Mouse (Mus musculus) Patski (cell line): ENCODE results near the gene Adamts17. TPM values are rescaled to one million over a fixed set of nuclear protein-coding genes. Genes with fewer than 3 reads are reported as not detected.

ENCODE experiments used
- ATAC-seq: fragments of 100-300 bp; one replicate; pipeline ENCODE4 v1.8.0; 2021
- CTCF ChIA-PET: fragments of 350-600 bp; sonication (Branson Sonifier 250); formaldehyde crosslinking; loops from one replicate; lab custom pipeline; 2022; ENCODE audit warnings: inconsistent platforms; lab: Charles Lee
- POLR2A ChIA-PET: fragments of 350-600 bp; sonication (Branson Sonifier 250); formaldehyde crosslinking; loops from one replicate; lab custom pipeline; 2022; ENCODE audit warnings: antibody characterized with exemption, inconsistent platforms; lab: Charles Lee
- DNase-seq: peaks from one replicate; pipeline ENCODE4 v3.0.0-alpha.2; 2011; ENCODE audit warnings: low read depth, low spot score
- H3K27me3 ChIP-seq: fragments of 371-371 bp; one replicate; pipeline ENCODE4 v1.5.1; 2021
- CTCF ChIP-seq: fragments of 100-300 bp; IDR thresholded peaks from one replicate; pipeline ENCODE4 v1.5.1; 2021
- in situ Hi-C: fragments of 300-500 bp; cut with MboI; formaldehyde crosslinking; loops from 3 replicates; pipeline ENCODE4 v1.11.1; 2018; ENCODE audit warnings: low pct_unique_long_range_greater_than_20kb, mixed read lengths
- polyA plus RNA-seq: library from polyadenylated mRNA; unstranded; gene quantifications from one replicate; pipeline ENCODE4 v1.2.3, GENCODE M21; 2021

Adamts17 gene
- polyA plus RNA-seq, 1 experiment from 2014 or later, result 0.04 TPM

DNA sequence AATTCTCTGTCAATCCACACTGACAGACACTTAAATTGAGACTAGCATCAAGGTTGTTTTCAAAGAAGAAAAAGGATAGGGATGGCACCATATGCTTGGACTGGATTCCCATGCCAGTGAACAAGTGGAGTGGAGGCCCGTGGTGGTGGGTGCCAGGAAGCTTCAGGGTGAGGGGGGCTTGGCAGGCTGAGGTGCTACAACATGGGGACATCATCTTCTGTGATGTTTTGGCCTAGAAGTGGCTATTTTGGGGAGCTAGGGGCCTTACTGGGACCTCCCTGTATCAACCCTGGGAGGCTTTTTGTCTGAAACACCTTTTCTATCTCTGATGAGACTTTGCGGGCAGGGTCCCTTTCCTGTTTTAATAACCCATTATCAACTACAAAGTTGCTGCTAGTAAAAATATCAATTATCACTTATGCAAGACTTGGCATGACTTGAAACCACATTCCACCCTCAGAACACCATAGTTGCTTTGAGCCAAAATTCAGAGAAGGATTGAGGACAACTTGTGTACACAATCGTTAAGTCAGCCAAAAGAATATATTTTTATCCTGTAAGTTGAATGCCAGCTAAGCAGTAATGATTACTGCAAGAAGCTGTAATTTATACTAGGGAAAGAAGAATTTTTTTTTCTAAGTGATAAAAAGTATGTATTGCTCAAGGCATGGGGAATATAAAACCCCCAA is 150.0 kb downstream of the Adamts17 start:
- POLR2A ChIA-PET, result interaction anchor here (0.6 kb wide), 1 partner anchor 246 kb away, joined by 4 read pairs; no protein-coding TSS in a partner anchor
- CTCF ChIA-PET, result no interaction called here
- no peak for TF ChIP-seq CTCF
- in situ Hi-C loops, result no loop called here
- no peak for ATAC-seq
- no peak for DNase-seq
- H3K27me3 ChIP-seq, result no peaks in the 10 kb centered on the region

DNA sequence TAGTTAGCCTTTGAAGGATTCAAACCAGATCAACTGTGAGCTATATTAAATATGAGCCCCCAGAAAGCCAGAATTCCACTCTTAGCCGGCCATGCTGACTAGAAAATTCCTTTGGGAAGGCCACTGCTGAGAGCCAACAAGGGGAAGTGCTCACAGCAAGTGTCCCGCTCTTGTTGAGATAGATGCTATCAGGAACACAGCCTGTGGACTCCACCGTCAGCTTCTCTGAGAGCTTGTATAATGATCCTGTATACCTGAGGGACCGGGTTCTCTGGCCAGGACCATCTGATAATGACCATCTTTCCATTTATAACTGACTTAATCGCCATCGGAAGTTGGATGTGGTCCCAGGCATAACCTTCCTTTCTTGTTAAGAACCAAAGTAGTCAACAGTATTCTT is 159.3 kb downstream of the Adamts17 start:
- TF ChIP-seq CTCF, result no peak
- H3K27me3 ChIP-seq, result peaks cover 16% of the 10 kb centered on the region
- no peak for ATAC-seq
- in situ Hi-C loops, result no loop called here
- POLR2A ChIA-PET, result no interaction called here
- CTCF ChIA-PET, result no interaction called here
- no peak for DNase-seq

DNA sequence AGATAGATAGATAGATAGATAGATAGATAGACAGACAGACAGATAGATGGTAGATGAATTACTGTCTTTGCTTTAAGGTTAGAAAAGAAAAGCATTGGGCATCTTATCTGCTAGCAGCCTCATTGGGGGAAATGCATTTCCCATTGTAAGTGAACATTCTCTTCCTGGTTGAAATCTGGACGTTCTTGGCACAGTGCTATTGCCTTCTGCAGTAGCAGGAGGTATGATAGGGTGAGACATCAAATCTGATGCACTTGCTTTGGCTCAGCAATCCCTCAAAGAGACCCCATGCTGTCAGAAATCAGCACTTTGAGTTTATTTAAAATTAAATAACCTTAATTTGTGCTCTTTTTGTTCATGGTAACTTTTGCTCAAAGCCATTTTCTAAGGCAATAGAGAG is 164.1 kb downstream of the Adamts17 start:
- ChIA-PET CTCF (no interaction called here), POLR2A (no interaction called here)
- peaks cover 21% of the 10 kb centered on the region for H3K27me3 ChIP-seq
- in situ Hi-C loops, result no loop called here
- DNase-seq (no peak), ATAC-seq (no peak)
- no peak for TF ChIP-seq CTCF

DNA sequence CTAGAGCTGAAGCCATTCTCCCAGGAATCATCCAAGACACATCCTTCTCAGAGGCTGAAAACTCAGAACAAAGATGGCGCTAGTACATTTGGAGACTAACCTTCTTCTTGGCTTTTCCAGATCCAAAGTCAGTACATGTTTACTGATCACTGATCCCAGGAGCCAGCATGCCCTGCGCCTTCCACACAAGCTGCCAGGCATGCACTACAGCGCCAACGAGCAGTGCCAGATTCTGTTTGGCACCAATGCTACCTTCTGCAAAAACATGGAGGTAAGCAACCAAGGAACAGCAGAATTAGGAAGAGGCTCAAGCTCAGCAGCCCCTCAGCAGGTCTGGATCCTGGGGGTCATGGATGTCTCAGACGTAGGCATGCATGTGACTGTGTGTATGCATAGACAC is 164.7 kb downstream of the Adamts17 start:
- peaks cover 21% of the 10 kb centered on the region for H3K27me3 ChIP-seq
- POLR2A ChIA-PET, result no interaction called here
- DNase-seq (no peak), ATAC-seq (no peak)
- CTCF ChIA-PET, result no interaction called here
- in situ Hi-C loops, result no loop called here
- TF ChIP-seq CTCF, result no peak

DNA sequence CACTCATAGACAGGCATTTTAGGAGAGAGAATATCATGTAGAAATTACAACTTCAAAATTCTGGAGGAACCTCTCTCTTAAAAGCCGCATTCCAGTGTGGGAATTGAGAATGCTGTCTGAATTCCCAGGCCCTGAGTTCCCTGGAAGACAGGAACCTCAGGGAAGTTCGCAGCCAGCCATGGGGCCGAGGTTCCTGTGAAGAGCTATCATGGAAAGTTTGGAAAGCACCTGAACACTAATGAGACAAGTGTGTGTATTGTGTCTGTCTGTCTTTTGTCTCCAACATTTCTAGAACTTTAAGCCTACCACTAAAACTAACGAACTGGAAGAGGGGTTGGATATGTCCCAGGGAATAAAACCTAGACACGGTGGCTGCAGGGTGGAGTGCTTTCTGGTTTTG is 170.3 kb downstream of the Adamts17 start:
- no peak for TF ChIP-seq CTCF
- ATAC-seq, result no peak
- peaks cover 15% of the 10 kb centered on the region for H3K27me3 ChIP-seq
- CTCF ChIA-PET, result no interaction called here
- POLR2A ChIA-PET, result no interaction called here
- DNase-seq, result no peak
- in situ Hi-C loops, result no loop called here

DNA sequence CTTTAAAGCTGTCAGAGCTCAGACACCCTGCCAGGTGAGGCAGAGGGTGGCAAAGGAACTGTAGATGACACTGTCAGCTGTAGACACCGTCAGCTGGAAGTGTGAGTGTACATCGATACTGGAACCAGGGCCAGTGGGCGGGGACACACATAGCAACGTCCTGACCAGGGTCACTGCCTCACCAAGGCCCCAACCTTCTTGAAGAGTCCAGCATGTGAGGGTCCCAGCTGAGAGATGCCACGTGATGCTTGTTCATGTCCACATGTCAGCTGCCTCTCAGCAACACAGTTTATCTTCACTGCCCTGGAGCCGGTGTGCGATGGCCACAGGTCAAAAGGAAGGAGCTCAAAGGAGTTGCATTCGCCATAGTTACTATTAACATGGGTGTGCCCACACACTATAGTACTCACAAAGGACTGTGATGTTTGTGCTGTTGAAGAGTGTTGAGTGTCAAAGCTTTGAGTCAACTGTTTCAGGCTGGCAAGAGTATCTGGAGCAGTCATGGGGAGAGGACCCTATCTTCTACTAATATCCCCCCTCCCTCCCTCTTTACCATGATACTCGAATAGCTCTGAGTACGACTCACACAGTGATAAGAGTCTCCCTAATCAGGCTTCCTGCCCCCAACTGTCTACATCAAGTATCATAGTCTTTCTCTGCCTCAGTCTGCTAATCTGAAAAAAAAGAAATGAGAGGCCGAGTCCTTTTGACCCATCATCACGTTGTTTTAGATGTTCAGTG is 172.6 kb downstream of the Adamts17 start:
- ATAC-seq (no peak), DNase-seq (no peak)
- CTCF ChIA-PET, result no interaction called here
- in situ Hi-C loops, result no loop called here
- POLR2A ChIA-PET, result no interaction called here
- TF ChIP-seq CTCF, result no peak
- H3K27me3 ChIP-seq, result peaks cover 18% of the 10 kb centered on the region

DNA sequence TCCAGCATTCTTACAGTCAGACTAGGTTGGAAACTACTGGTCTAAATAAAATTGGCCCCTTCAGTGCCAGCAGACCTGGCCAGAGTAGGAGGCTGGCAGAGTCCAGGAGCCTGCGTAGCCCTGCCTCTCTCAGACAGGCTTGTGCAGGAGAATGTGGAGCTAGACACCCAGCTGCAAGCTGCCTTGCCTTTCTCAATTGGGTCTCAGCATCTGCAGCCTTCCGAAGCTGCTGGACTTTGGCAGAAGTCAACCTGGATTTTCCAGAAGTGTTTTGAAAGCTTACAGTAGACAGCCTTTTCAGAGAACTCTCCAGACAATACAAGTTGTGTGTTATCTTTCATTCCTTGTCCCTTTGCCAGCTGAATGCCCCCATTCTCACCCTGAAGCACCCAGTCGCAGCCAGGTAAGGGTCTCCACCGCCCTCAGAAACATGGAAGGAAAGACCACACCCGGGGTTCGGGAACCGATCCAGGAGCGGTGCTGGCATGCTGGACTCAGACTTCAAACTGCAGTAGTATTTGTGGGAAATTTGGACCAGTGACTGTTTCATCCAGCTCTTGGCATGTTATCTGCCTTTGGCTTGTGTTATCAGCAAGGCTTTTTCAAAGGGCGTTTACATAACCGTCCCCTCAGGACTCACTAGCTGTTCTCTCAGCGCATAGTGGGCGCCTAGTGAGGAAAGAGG is 173.8 kb downstream of the Adamts17 start:
- ATAC-seq (no peak), DNase-seq (no peak)
- in situ Hi-C loops, result no loop called here
- peaks cover 18% of the 10 kb centered on the region for H3K27me3 ChIP-seq
- ChIA-PET POLR2A (no interaction called here), CTCF (no interaction called here)
- TF ChIP-seq CTCF, result no peak

DNA sequence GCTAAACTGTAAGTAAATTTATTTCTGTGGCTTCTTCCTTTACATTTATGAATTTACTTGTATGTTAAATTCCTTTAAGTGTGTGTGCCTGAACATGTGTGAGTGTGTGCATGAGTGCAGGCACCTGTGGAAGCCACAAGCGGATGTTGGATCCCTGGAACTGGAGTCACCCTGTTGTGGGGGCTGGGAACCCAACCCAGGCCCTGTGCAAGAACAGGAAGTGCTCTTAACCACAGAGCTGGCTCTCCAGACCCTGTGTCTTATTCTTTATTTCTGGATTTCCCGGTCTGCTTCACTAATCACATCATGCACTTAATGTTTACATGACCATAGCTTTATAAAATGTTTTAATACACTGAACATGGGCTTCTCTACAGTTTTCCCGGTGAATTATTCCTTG is 180.4 kb downstream of the Adamts17 start:
- ChIA-PET POLR2A (no interaction called here), CTCF (no interaction called here)
- TF ChIP-seq CTCF, result no peak
- in situ Hi-C loops, result no loop called here
- no peak for DNase-seq
- H3K27me3 ChIP-seq, result peaks cover 17% of the 10 kb centered on the region
- no peak for ATAC-seq

DNA sequence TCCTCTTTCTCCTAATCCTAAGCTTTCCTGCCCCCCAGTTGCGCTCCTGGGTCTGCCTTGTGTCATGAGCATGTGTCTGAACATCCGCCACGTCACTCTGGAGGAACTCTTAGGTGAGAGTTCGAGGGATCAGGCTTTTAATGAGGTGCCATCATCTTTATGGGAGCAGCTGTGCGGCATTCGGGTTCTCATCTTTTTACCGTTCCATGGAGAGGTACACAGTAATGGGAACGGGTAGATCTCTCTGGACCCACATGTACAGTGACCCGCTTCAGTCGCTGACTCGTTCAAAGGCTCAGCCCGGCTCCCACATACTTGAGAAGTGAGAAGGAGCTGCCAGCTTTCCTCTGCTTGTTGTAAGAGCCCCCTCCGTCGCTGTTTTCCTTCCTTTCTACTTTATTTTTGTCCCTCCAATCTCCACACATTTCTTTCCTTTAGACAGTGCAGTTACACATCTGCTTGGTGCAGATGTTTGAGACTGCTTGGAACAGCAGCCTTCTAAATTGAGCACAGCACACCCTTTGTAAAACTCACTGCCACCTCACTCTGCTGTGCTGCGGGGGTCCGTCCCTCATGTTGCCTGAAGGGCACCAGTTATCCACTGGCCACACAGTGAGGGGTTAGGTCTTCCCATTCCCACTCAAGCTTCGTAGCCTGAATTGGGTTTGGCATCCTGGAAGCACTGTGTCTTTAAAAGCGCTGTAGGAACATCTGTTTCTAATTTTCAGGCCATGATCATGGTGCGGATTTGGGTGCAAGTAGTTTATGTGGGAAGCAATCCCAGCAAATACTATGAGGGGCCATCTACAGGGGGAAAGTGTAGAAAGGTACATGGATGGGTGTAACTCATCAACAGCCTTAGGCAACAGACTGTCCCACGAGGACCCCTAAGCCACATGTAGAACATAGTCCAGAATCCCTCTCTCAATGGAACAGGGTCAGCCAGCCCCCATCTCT is 186.9 kb downstream of the Adamts17 start:
- CTCF ChIA-PET, result no interaction called here
- DNase-seq (no peak), ATAC-seq (no peak)
- POLR2A ChIA-PET, result no interaction called here
- H3K27me3 ChIP-seq, result peaks cover 3% of the 10 kb centered on the region
- TF ChIP-seq CTCF, result no peak
- in situ Hi-C loops, result no loop called here

DNA sequence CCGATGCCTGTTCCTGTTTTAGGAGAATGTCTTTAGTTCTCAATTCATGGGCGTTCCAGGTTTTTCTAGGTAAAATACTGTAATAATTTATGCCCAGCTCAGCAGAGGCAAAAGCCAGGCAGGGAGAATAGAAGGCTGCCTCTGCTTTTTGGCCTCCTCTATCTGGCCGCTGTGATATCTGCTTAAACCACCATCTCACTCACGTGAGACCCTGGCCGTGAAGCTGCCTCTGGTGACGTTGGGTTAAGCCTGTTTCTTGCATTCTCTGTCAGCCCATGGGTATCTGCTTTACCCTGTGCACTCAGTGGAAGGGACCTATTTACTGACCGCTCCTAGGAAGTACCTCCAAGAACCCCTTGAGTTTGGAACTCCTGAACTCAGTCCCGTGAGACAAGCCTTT is 187.7 kb downstream of the Adamts17 start:
- POLR2A ChIA-PET, result no interaction called here
- in situ Hi-C loops, result no loop called here
- DNase-seq (no peak), ATAC-seq (no peak)
- peaks cover 3% of the 10 kb centered on the region for H3K27me3 ChIP-seq
- no peak for TF ChIP-seq CTCF
- CTCF ChIA-PET, result no interaction called here
